Mouse (Mus musculus): ENCODE data around the gene Alyref. TPM values are rescaled to one million over a fixed set of nuclear protein-coding genes. Genes with fewer than 3 reads are reported as not detected.
A peak's percentile ranks its signal among the peaks of the same experiment; 100 is the strongest.

Gene Alyref
- polyA plus RNA-seq (2017; shearing (Covaris generic)) = 10 to 100 TPM in 1 of 2 experiments, 1 to 10 TPM in 1; 8.5 to 42.6 TPM

DNA sequence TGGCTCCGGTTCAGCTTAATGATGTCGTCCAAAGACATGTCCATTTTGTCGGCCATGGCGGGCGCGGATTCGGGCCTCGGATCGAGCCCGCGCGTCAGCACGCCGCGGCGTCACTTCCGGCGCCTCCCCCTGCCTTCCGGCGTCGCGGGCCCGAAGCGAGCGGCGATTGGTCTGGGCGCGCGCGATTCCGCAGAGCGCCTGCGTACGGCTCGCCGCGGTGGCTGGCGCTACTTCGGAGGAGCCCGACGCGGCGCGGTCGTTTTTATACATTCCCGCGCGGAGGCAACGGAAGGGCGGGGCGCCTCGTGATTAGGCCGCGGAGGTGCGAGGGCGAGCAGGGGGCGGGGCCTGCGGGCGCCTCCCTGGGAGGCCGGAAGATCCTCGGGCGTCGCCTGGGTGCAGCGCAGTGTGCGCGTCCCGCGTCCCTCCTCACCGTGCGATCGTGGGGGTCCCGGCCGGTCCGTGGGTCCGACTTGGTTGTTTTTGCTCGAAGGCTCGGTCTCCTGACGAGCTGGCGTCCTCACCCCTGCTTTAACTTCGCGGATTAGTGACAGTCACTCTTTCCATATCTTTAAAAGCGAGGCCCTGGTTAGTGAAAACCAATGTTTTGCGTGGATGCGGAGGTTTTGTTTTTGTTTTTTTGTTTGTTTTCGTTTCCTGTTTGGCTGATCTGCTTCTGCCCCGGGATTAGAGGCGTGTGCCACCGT, at the start of gene Alyref, which contains the start of gene Anapc11:
Alyref (minus strand) TSS at position 83 of the 707 bp plus-strand sequence.
Anapc11 (plus strand) TSS at position 139 of the 707 bp plus-strand sequence.
- ATAC-seq = peak; percentile 88

DNA sequence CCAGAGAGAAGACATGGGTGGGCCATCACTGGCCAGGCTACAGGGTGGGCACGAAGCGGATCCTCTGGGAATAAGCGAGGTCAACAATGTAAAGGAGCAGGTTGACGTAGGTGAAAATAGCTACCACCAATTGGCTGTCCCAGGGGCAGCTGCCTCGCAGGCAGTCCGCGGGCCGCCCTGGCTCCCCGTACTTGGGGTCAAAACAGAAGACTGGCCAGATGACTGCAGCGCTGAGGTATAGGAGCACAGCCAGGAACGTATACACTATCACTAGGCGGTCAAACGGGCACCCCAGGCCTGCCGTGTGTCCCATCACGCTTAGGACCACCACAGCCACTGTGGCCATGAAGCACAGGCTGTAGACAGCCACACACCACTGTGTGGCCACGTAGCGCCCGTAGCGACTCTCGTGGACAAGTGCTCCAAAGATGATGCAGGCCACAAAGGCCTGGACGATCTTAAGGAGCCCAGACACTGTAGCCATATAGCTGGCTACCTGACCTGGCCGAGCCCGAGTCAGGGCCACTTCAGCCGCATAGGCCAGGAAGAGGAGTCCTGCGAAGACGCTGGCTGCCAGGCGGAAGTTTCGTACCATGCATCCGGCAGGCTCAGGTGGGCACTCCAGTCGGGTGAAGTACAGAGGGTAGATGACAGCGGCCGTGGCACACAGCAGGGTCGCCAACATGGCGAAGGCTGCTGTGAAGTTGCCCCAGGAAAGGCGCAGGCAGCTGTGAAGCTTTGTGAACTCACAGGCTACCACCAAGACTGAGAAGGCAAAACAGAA, 49.1 kb upstream of the Alyref start:
- no peak for ATAC-seq

DNA sequence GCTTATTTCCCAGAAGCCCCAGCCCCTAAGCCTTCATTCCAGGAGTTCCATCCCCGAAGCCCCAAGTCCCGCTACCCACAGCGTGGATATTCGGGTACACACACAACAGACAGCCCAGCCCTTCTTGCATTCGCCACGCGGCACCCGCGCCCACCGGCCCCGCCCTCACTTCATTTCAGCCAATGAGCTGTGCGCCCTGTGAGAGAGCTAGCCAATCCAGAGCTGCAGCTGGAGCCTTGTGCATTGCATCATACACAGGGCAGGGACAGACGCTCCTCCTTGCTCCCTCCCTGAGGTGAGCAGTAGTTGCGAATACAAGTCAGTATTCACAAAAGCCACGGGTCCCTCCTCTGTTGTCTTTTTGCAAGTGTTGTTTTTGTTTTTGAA, 45.4 kb upstream of the Alyref start, which contains the start of gene Pycr1:
Pycr1 (minus strand) TSS at position 169 of the 387 bp plus-strand sequence.
- peak; percentile 100 for ATAC-seq

DNA sequence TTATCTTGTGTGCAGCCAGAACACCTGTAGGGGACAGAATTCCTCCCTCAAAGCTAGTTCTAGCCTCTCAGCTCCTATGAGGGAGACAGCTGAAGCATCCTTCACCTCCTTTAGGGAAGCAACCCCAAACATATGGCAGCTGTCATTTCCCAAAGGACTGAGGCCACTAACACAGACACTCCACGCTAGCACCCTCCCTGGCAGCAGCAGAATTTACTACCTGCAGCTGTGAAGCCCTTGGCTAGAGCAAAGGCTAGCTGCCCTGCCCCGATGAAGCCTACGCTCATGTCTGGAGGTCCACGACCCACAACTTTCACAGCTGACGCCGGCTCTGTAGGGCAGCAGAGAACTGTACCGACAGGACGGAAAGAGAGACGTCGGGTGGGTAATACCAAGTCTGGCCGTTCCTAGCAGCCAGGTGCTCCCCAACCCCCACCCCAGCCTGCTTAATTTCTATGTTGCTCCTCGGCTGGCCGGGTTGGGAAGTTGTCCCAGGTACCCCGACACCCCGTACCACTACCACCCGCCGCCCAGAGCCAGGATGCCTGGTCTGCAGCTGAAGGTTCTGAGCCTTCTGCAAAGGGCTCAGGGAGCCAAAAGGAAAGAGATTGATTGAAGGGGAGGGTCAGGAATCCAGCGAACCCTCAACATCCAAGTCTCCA, 44.9 kb upstream of the Alyref start:
- ATAC-seq = peak; percentile 38

DNA sequence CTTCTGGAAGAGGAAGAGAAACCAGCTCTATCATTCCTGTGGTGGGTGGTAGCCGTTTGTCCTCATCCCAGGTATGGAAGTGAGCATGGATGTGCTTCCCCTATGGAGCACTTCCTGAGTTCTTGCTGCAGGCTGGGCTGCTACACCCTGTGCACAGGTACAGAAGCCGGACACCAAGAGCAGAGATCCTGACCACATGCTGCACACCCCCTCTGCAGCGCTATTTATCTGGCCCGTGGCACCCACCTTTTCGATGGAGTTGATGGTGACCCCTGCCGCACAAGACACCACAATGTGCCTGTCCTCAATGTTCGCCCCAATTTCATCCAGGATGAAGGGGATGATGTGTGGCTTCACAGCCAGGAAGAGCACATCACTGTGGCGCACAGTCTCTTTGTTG, 43.7 kb upstream of the Alyref start:
- ATAC-seq = no peak

DNA sequence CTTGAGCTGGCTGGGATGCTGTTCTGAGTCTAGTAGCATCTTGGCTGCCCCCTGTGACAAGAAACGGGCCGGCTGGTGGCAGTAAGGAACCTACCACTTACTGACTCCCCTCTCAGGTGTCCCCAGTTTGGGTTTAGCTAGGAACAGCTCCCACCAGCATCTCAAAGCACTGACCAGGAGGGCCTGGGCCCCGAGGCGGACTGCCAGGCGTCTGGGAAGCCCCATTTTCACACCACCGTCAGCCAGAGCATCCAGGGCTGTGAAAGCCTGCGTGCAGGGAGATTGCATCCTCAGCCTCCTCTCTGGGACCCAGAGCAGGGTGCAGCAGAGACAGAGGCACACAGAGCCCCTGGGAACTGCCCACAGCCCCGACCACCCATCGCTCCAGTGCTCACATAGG, 43.1 kb upstream of the Alyref start:
- ATAC-seq = no peak

DNA sequence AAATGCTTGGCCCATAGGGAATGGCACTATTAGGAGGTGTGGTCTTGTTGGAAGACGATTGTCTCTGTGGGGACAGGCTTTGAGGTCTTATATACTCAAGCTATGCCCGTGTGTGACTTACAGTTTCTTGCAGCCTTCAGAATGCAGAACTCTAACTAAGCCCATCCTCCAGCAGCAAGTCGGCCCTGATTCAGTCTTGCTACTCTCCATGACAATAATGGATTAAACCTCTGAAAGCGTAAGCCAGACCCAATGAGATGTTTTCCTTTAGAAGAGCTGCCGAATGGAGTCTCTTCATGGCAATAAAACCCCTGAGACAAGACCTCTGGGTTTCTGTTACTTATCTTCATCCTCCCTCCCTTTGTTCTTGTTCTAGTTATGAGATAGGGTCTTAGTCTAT, 36.6 kb upstream of the Alyref start:
- no peak for ATAC-seq

DNA sequence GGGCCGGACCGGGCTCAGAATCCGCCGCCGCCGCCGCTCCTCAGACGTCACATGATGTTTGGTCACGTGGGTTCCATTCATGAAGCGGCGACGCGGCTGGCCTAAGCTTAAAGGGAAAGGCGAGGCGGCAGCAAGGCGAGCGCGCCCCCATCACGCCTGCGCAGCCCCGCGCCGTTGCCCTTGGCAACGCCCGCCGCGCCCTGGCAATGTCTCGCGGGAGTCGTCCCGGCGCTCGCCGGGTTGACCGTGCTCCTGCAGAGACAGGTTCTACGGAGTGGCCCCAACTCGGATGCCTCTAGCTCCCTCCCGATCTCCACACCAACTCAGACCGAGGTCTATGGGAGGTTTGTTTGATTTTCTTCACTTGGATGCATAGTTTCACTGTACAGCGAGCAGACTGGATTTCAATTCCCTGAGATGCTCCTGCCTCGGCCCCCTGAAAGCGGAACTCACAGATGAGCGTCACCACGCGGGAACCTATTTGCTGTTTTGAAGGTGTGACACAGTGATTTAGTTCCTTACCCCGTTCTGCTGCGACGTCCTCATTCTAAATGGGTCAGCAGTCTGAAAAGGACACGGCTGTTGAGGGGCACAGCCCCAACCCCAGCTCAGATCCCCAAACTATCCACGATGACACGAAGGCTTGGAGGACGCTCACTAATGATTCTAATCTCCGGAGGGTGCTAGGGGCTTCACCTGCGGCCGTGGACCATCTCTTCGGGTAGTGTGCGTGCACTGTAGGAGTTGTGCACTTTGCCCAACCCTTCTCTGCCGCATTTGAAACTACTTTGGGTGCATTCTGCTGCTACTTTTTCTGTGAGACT, 35.6 kb upstream of the Alyref start, which contains the start of gene Mafg:
Mafg (minus strand) TSS at position 81 of the 824 bp plus-strand sequence.
- peak; percentile 67 for ATAC-seq

DNA sequence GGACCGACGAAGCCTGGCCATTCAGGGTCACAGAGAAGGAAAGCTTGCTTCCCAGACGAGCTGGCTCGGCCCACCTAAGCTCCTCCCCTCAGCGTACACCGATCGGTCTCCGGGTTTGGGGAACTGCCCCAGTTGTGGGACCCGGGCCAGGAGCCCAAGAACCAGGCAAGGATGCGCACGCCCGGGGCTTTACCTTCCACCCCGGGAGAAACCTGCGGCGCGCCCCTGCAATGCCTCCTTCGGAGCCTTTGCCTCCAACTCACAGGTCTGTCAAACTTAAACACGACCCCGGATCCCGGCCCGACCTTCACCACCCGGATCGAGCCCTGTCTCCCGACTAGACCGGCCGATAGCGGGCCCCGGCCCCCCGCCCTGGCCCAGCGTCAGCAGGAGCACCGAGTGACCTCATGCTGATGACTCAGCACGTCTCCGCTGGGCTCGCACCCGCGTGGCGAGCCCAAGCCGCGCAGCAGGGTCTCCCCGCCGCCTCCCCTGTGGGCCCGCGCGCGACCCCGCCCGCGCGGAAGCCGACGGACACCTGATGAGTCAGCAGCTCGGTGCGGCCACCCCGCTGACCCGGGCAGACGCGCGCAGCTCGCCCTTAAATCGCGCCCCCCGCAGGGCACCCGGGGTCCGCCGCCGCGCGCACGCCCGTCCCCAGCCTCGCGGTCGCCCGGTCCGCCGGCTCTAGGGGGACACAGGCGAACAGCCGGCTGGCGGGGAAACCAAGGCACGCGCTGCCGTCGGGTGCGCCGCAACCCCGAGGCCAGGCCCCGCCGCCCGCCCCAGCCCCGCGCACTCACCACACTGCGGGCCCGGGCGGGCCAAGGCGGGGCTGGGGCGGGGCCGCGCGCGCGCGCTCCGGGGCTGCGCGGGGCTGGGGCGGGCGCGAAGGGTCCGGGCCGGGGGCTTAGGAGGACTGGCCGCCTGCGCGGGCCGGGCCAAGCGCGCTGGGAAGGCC, 34.7 kb upstream of the Alyref start:
- ATAC-seq = peak; percentile 23

DNA sequence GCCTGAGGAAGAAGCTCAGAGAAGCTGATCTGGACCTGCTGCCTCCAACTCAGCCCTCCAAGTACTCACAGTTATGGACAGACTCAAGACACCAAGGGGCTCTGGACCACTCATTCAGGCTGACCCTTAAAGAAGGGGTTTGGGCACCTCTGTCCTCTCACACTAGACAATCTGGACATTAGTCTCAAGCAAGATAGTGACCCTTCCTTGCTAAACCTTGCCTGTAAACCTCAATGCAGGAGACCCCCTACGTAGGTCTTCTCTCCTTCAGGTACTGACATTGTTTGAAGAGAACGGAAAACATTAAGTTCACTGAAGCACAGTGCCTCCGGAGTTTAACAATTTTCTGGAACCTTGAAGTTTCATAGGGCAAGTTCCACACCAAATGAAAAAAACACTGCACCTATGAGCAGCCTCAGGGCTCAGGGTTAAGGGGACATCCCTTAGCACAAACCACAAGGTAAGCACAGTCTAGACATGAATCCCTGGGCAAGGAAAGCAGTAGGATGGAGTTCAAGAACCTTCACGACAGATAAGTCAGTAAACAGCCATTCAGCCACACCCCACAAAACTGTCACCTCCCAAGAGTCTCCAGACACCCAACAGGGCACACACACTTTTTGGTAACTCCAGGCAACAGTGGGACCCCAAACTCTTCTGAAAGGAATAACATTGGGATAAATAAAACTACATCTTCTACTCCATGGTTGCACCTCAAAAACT, 33.7 kb upstream of the Alyref start:
- no peak for ATAC-seq

DNA sequence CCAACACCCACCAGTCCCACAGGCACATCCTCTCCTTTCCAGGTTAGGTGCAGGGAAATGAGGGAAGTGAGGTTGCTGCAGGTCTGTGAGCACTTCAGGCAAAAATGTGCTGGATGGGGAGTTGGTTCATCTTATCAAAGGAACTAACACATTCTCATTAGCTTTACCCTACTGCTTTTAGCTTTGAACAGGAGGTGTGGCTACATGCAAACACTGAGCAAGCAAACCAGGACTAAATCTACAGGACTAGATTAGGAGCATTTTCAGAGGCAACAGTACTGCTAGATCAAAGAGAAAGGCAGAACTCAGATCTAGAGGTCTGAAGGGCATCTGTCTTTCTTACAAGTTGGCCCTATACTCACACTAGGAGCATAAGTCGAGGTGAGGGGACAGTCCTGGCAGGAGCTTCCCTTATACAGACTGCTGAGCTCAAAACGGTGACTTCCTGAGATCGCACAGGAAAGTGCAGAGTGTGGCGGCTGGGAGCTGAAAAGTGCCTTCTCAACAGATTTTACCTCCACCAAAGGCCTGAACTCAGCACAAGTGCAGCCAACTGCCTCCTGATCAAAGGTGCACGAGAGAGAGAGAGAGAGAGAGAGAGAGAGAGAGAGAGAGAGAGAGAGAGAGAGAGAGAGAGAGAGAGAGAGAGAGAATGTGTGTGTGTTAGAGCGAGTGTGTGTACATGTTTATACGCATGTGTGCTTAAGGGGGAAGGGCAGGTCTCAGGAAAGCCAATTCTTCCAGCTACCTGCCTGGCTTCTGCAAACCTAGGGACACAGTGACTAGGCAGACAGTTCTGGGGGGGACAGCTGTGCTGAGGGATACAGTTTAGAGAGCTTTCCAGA, 32.9 kb upstream of the Alyref start:
- ATAC-seq = peak; percentile 35

DNA sequence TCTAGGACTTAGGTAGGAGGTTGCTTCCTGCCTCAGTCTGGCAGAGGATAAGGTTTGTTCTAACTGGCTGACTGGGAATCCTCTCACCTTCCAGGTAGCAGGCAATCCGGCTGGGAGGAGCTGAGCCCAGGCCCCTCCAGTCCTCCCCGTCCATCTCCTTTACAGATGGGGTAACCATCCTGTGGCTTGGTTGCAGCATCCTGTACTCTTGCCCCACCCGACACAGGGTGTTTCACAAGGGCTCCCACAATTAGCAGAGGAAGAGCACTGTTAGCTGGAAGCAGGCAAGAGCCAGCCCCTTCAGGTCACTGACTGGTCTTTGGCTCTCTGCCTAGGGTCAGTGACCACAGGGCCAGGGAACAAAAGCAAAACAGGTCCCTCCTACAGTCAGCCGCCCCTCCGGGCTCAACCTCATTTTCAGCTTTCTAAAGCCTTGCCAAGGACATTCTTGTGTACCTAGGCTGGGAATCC, 32.3 kb upstream of the Alyref start:
- no peak for ATAC-seq

DNA sequence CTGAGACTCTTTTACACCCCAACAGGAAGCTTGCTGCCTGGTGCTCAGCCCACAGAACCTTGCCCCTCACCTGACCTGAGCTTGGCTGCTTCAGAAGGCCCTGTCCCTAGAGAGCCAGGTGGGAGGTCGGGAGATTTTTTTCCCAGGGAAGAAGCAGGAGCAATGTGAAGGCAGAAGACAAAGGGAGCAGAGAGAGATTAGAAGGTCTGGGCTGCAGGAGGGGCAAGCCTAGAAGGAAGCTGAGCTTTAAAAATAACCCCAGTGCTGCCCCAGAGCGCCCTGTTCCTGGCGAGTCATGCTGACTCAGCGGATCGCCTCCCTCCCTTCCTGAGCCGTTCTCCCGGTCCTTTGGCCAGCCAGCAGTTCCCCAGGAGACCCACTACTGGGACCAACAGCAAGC, 31.7 kb upstream of the Alyref start:
- ATAC-seq = no peak

DNA sequence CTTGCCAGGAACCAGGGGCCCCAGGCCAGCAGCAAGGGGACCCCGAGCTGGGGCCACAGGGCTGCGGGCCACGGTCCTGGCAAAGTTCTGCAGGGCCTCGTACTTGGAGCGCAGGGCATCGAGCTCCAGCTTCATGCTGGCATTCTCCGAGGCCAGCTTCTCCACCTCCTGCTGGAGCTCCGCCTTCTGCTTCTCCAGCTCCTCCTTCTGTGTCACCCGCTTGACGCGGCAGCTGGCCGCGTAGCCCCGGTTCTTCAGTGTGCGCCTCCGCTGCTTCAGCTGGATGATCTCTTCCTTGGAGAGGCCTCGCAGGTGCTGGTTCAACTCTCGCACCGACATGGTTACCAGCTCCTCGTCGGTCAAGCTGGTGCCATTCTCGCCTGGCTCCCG, 31.2 kb upstream of the Alyref start:
- peak; percentile 16 for ATAC-seq

DNA sequence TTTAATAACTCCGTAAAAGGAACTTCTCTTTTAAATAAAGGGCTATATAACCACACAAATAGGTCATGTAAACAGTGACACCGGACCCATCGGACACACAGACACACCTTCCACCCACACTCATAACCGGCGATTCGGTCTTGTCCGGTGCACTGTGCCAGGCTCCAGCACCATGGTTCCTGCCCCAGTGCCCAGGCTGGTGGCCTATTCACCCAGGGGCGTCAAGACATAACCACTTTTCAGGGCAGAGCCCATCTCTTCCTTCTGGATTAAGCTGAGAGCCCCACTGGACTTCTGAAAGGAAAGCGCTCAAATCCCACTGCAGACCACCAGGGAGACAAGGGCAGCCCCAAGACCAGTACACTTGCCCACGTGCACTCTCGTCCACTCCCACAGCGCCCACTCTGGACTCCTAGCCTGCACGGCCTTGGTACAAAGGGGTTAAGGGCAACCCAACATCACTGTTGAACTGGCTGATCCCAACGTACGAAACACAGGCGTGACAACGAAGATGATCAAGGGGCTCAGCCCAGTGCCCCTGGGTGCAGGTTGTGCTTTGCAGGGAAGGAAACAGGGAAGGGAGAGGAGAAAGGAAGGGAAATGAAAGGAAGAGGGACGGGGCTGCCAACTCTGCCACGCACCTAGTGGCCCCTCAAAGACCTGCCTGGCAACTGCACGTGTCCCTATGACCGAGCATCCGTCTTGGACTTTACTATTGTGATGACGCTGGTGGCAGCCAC, 30.6 kb upstream of the Alyref start:
- ATAC-seq = no peak

DNA sequence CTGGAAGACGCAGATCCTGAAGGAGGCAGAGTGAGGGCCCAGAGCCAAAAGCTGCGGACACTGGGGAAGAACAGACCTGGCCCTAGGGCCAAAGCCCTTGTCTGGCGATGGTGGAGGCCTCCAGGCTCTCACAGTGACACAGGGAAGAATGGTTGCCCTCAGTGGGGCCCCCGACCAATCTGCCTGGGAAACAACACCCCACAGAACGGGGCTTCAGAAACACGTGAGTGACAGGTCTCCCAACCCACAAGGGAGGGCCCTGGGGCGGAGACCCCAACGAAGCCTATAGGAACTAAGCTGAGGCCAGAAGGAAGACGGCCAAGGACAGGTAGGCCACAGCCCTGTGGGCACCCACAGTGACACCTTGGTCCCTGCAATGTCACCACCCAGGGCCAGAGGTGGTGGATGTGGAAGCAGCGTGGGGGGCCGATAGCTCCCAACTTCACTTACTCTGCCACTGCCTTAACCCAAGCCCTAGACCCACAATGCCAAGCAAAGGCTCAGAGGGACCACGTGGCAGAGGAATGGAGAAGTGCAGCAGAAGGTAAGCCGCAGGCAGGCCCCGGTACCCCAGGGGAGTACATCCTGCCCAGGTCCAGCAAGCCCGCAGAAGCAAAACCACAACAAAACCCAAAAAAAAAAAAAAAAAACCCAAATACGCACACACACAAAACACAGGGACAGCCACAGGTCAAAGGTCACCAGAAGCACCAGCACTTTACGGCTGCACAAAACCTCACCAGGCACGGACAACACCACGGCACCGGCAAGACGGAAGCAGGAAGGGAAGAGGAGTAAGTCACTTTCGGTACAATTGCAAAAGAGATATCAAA, 29.5 kb upstream of the Alyref start:
- peak; percentile 50 for ATAC-seq

DNA sequence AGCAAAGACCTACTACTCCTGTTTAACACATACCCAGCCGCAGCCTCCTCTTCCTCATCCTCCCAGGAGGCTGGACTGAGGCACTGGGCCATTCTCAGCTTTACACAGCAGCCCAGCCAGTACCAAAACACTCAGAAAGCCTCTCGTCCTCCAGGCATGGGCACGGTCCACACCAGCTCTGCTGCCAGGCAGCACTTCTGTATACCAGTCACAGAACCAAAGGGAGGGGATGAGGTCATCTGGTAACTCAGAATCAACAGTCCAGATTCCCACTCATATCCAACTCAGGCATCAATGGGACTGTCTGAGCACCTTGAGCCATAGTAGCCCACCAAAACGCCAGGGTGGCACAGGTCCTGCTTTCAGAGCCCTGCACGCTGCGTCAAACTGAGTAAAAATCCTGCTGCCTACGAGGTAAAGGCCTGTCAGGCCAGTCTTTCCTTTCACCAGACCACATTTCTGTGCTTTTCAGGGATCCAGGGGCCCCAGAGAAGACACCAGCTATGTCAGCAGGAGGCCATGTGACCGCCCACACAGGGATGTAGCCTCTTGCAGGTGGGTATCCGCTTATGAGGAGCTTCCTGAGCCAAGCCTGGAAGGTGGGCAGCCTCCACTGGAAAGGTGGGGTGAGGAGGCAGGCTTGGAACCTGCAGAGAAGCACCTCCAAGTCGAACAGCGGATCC, 28.8 kb upstream of the Alyref start:
- ATAC-seq = no peak

Data from CD4-positive, CD25-positive, alpha-beta regulatory T cell, adult 4 months (primary cell).